Comparison of ENCODE assay signal across 14 mouse cellular contexts in the genomic region with DNA sequence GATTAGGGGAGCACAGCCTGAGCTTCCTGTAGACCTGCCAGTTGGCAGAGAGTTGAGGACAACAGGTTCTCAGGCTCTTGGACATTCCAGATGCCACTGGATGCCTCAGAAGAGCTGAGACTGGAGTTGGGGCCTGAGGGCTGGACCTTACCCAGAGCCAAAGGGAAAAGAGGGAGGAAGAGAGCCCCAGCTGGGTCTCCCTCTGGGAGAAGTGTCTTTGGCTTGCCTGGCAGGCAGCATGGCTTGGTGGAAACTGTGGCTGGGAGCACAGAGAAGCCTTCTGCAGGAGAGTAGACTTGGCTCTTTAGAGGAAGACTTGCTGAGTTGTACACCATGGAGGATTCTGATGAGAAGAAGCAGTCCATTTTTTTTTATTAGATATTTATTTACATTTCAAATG. TPM values are rescaled to one million over a fixed set of nuclear protein-coding genes. Genes with fewer than 3 reads are reported as not detected.
DNase-seq lines count a peak whose midpoint lies in the region; TF ChIP-seq lines count a peak whose summit lies in the region.
"Not testable (repeated sequence)": the region's sequence is repeated elsewhere in the genome, so short reads cannot be mapped to it uniquely, and the experiment has no call there.
"Had no signal": no experiment of that assay in that cellular context is flagged by ENCODE, and none has a peak within 500 bp of the region (broad histone marks: within the 10 kb centered on the region; RNA-seq: fewer than 3 reads in every experiment).

No protein-coding gene starts in this region.

- intact Hi-C loops in gastrocnemius, postnatal 14 days (cut with DNase I; ENCODE audit: low total_unique reads); heart, postnatal 36 days (cut with DNase I): not testable (repeated sequence)

- TF ChIP-seq CTCF in cerebellum, adult 2 months (IDR thresholded peaks at IDR 0.05; ENCODE audit: borderline replicate concordance, insufficient read depth, low read depth, low read length): not testable (repeated sequence)

- H3K27ac ChIP-seq in cerebellum, adult 2 months (ENCODE audit: insufficient read depth, low read length): not testable (repeated sequence)

- H3K4me3 ChIP-seq in cerebellum, adult 2 months (replicated peaks; ENCODE audit: insufficient read depth, low read depth, low read length): not testable (repeated sequence)

- H3K27me3 ChIP-seq in cerebellum, adult 2 months (ENCODE audit: control insufficient read depth, insufficient read depth, low read length): not testable (repeated sequence)

- peak; percentile 15 for DNase-seq in T-cell, adult 2 months (ENCODE audit: low spot score)
- peak; percentile 3 to 15 for DNase-seq in cerebellum, adult 2 months
- DNase-seq in gastrocnemius, postnatal 14 days: peak; percentile 25
- peak; percentile 6 to 31 for DNase-seq in heart, postnatal 36 days
- DNase-seq in left cerebral cortex, adult 18-20 months (ENCODE audit: low spot score in 2 of 2): peak; percentile 3 to 5
- DNase-seq in ovary, adult 18-20 months (ENCODE audit: low spot score): peak; percentile 15
- peak; percentile 9 to 29 for DNase-seq in spleen, postnatal 14 days (ENCODE audit: low spot score in 2 of 2)
- peak; percentile 6 to 11 for DNase-seq in thymus, postnatal 36 days

- not testable (repeated sequence) for H3K4me1 ChIP-seq in cerebellum, adult 2 months (ENCODE audit: control insufficient read depth, insufficient read depth, low read length)

- TF ChIP-seq POLR2A in cerebellum, adult 2 months (IDR thresholded peaks at IDR 0.05; ENCODE audit: borderline replicate concordance, insufficient read depth, low read length): not testable (repeated sequence)

RNA-seq across cellular contexts. Expression of a gene that starts 38.3 kb away (rescaled TPM):
- 0.61 and 0.79 TPM in 2 replicates for polyA plus RNA-seq in cerebellum, adult 2 months (2012; rRNA removed)
- under 1 TPM; 0.16 to 0.33 TPM for total RNA-seq in gastrocnemius, postnatal 14 days (2021)
- under 1 TPM in 1 of 2 experiments, not detected in 1; 0.54 TPM for total RNA-seq in heart, postnatal 36 days (2021)
- total RNA-seq in left cerebral cortex, adult 18-20 months (2021): 1 to 10 TPM; 1.0 to 1.3 TPM
- polyA plus RNA-seq: embryonic facial prominence, embryonic 15.5 days; forebrain, embryonic 12.5 days; liver, embryonic 11.5 days; midbrain, embryonic 10.5 days; neural tube, embryonic 15.5 days; stomach, postnatal 0 days had no signal
